In genomic region chr9:84274608-84275007, GRCm38 (mm10) we compare ENCODE assay signal across 23 mouse cellular contexts.
"Had no signal": no experiment of that assay in that cellular context is flagged by ENCODE, and none has a peak within 500 bp of the region (broad histone marks: within the 10 kb centered on the region; RNA-seq: fewer than 3 reads in every experiment).

No protein-coding gene starts in this region.

- H3K9ac ChIP-seq: heart, embryonic 12.5 days; hindbrain, embryonic 12.5 days; hindbrain, embryonic 14.5 days; intestine, embryonic 15.5 days; limb, embryonic 15.5 days; liver, embryonic 12.5 days; liver, embryonic 14.5 days had no signal

- H3K27ac ChIP-seq: gastrocnemius, adult 2 months; hindbrain, embryonic 10.5 days; hindbrain, embryonic 12.5 days; hindbrain, embryonic 14.5 days; intestine, embryonic 15.5 days; layer of hippocampus, adult 2 months; left cerebral cortex, adult 2 months; limb, embryonic 15.5 days; liver, embryonic 12.5 days; liver, embryonic 14.5 days had no signal

- DNase-seq: gastrocnemius, adult 2 months; gastrocnemius, postnatal 10 days; gastrocnemius, postnatal 25 days; heart, adult 18-20 months; heart, postnatal 4 days; kidney, adult 18-20 months; kidney, adult 8-10 months; kidney, postnatal 10 days; kidney, postnatal 25 days; kidney, postnatal 4 days had no signal

- H3K27me3 ChIP-seq: heart, embryonic 12.5 days; hindbrain, embryonic 12.5 days; intestine, embryonic 15.5 days; limb, embryonic 15.5 days; liver, embryonic 12.5 days had no signal

- H3K9me3 ChIP-seq: heart, embryonic 12.5 days; hindbrain, embryonic 10.5 days; hindbrain, embryonic 12.5 days; intestine, embryonic 15.5 days; limb, embryonic 15.5 days; liver, embryonic 12.5 days had no signal

- ATAC-seq: hindbrain, embryonic 16.5 days; inflammation-experienced regulatory T-cells, adult 6 months; intestine, embryonic 15.5 days; intestine, postnatal 0 days; liver, embryonic 12.5 days had no signal

- H3K4me1 ChIP-seq: heart, embryonic 12.5 days; intestine, embryonic 15.5 days; limb, embryonic 15.5 days; liver, embryonic 12.5 days had no signal

- H3K4me2 ChIP-seq: heart, embryonic 12.5 days; hindbrain, embryonic 12.5 days; hindbrain, embryonic 14.5 days; intestine, embryonic 15.5 days; limb, embryonic 15.5 days; liver, embryonic 12.5 days had no signal

- H3K4me3 ChIP-seq: gastrocnemius, adult 2 months; heart, embryonic 12.5 days; hindbrain, embryonic 10.5 days; hindbrain, embryonic 12.5 days; intestine, embryonic 15.5 days; layer of hippocampus, adult 2 months; left cerebral cortex, adult 2 months; limb, embryonic 15.5 days; liver, embryonic 12.5 days had no signal

- H3K36me3 ChIP-seq: heart, embryonic 12.5 days; hindbrain, embryonic 10.5 days; hindbrain, embryonic 12.5 days; intestine, embryonic 15.5 days; limb, embryonic 15.5 days; liver, embryonic 12.5 days had no signal
